Mouse (Mus musculus) spleen, adult 2 months (tissue): ENCODE results near the gene Tmsb10.

Source experiments
- CTCF ChIP-seq: fragments of 200-500 bp; IDR thresholded peaks from 2 replicates; pipeline ENCODE4 v1.5.1; 2011; ENCODE audit warnings: mild to moderate bottlenecking, inconsistent platforms; ENCODE audit not compliant: insufficient read depth, insufficient read length, insufficient replicate concordance; ENCODE audit errors: extremely low read depth
- POLR2A ChIP-seq: fragments of 200-500 bp; IDR thresholded peaks from 2 replicates; pipeline ENCODE4 v1.6.1; 2011; ENCODE audit warnings: low read depth, low read length, inconsistent platforms

GRCm38 (mm10) chr6:72918510-72919033 lies 40.0 kb downstream of the Tmsb10 start:
- no peak for TF ChIP-seq CTCF
- TF ChIP-seq POLR2A: no peak
